Mouse (Mus musculus) large intestine, adult 2 months (tissue): Measurements from ENCODE around the gene Klhl25. TPM values are rescaled to one million over a fixed set of nuclear protein-coding genes. Genes with fewer than 3 reads are reported as not detected.
"Not testable (repeated sequence)": the region's sequence is repeated elsewhere in the genome, so short reads cannot be mapped to it uniquely, and the experiment has no call there.

Experiments
- DNase-seq: peaks from one replicate; pipeline ENCODE4 v3.0.0-alpha.2; 2012; ENCODE audit warnings: low read depth, low spot score
- WGBS: fragments of 180-500 bp; shearing (Covaris S2); methylation state at CpG from one replicate; pipeline ENCODE4 v1.1.7; 2018; 5-methylcytosine and 5-hydroxymethylcytosine counted together
- polyA plus RNA-seq: library from polyadenylated mRNA; depleted of rRNA; stranded (reverse); fragments of >200 nt; gene quantifications from 2 replicates; pipeline ENCODE4 v1.2.3, GENCODE M21; 2012

The Klhl25 gene
- polyA plus RNA-seq, 1 experiment, result 8.9 TPM

- not testable (repeated sequence) for DNase-seq
These were observed 67.4 kb downstream of the Klhl25 start for GRCm38 (mm10) chr7:75915550-75915949.

DNA sequence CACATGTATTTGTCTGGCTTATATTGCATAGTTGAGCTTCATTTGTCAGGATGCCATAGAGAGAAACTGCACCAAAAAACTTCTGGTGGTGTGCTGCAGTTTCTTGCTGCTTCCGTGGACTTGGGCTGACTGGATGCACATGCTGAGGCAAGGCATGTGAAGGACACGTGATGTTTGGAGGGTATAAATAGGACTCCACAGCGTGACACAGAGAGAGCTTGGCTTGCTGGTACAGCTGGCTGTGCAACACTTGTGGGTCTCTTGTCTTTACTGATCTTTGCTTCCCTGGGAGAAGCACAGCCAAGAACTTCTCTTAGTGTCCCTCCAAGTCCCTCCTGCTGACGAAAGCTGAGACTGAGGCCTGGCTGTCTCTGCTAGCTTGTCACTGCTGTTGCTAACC, 69.6 kb downstream of the Klhl25 start:
- WGBS, result 76% methylated on average over 4 of the region's 4 CpGs
- no peak for DNase-seq

More at GRCm38 (mm10) chr7:75915550-75915949, 67.4 kb downstream of the Klhl25 start:
- 73% methylated on average over 3 of the region's 3 CpGs for WGBS

DNA sequence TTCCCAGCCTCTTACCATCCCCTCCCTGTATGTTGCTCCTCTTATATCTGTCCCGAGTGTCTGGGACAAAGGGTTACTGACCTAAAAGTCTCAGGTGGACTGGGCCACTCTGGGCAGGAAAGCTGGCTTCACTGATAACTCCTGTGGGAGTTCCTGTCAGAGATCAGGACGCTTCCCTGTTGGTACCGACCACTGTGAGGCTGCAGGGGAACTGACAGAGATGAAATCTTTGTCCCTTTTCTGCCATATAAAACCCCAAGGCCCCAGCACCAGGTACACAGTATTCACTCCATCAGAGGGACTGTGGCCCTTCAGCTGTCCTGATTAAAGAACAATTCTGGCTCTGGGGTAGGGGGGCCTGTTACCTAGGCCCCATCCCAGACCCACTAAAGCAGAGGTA, 71.6 kb downstream of the Klhl25 start:
- WGBS, result 70% methylated on average over 3 of the region's 3 CpGs
- not testable (repeated sequence) for DNase-seq
